In genomic region chr15:5915261-5915660, GRCm38 (mm10) we compare ENCODE assay signal across 8 mouse cellular contexts.
DNase-seq lines count a peak whose midpoint lies in the region; ATAC-seq lines count a peak whose summit lies in the region.

No protein-coding gene starts in this region.

- no peak overlapping the region for H3K27ac ChIP-seq in hindbrain, embryonic 11.5 days (ENCODE audit: low read depth, low read length)
- no peak overlapping the region for H3K27ac ChIP-seq in hindbrain, embryonic 13.5 days

- H3K4me3 ChIP-seq in hindbrain, embryonic 11.5 days (ENCODE audit: low read depth, low read length) = no peak overlapping the region
- no peak overlapping the region for H3K4me3 ChIP-seq in hindbrain, embryonic 13.5 days

- H3K27me3 ChIP-seq in hindbrain, embryonic 11.5 days (ENCODE audit: control insufficient read depth, insufficient read depth, low read length) = no peaks in the 10 kb centered on the region
- no peaks in the 10 kb centered on the region for H3K27me3 ChIP-seq in hindbrain, embryonic 13.5 days

- no peaks in the 10 kb centered on the region for H3K36me3 ChIP-seq in hindbrain, embryonic 11.5 days (ENCODE audit: control insufficient read depth, insufficient read depth, low read length)
- no peaks in the 10 kb centered on the region for H3K36me3 ChIP-seq in hindbrain, embryonic 13.5 days

- no peak overlapping the region for H3K4me2 ChIP-seq in hindbrain, embryonic 11.5 days (replicated peaks; ENCODE audit: low read depth, low read length)
- H3K4me2 ChIP-seq in hindbrain, embryonic 13.5 days = no peak overlapping the region

- peak; percentile 25; the same call in 1 of the 2 replicates for ATAC-seq in hindbrain, embryonic 11.5 days (ENCODE audit: low FRiP score)
- ATAC-seq in hindbrain, embryonic 13.5 days (ENCODE audit: low FRiP score) = no peak

- DNase-seq in hindbrain, embryonic 11.5 days (ENCODE audit: low spot score) = peak; percentile 40
- peak; percentile 5 to 10 for DNase-seq in urinary bladder, adult 18-20 months (ENCODE audit: low spot score in 2 of 2)
- DNase-seq in urinary bladder, postnatal 10 days (ENCODE audit: low spot score) = no peak
- DNase-seq in c-Kit-positive CD71-negative TER-119-negative erythroid progenitor cells, embryonic 14.5 days (ENCODE audit: low read depth) = peak; percentile 12
- DNase-seq in kidney, postnatal 4 days = peak; percentile 43 to 53
- peak; percentile 24 for DNase-seq in right cerebral cortex, adult 18-20 months
- no peak for DNase-seq in c-Kit-positive CD71-positive TER-119-positive erythroid progenitor cells, embryonic 14.5 days (ENCODE audit: low spot score)

- no peak overlapping the region for H3K9ac ChIP-seq in hindbrain, embryonic 11.5 days (ENCODE audit: low read depth, low read length)
- no peak overlapping the region for H3K9ac ChIP-seq in hindbrain, embryonic 13.5 days

- no peaks in the 10 kb centered on the region for H3K9me3 ChIP-seq in hindbrain, embryonic 11.5 days (ENCODE audit: control insufficient read depth, low read length)
- no peaks in the 10 kb centered on the region for H3K9me3 ChIP-seq in hindbrain, embryonic 13.5 days

- WGBS in hindbrain, embryonic 11.5 days = 21% methylated on average over 2 of the region's 2 CpGs
- 12% methylated on average over 2 of the region's 2 CpGs for WGBS in hindbrain, embryonic 13.5 days

- H3K4me1 ChIP-seq in hindbrain, embryonic 11.5 days (replicated peaks; ENCODE audit: control insufficient read depth, insufficient read depth, low read length) = no peaks in the 10 kb centered on the region
- no peaks in the 10 kb centered on the region for H3K4me1 ChIP-seq in hindbrain, embryonic 13.5 days (replicated peaks)

Comparison
In these comparisons a context has a peak if more than half of its experiments do, and no peak if none do; other contexts are left out.
1. DNase-seq: peak in hindbrain, embryonic 11.5 days (single experiment), urinary bladder, adult 18-20 months (2 of 2), c-Kit-positive CD71-negative TER-119-negative erythroid progenitor cells, embryonic 14.5 days (single experiment), kidney, postnatal 4 days (2 of 2) and right cerebral cortex, adult 18-20 months (single experiment); none in urinary bladder, postnatal 10 days (single experiment) and c-Kit-positive CD71-positive TER-119-positive erythroid progenitor cells, embryonic 14.5 days (single experiment).